Mouse (Mus musculus): ENCODE measurements around the gene Rtkn.

DNA sequence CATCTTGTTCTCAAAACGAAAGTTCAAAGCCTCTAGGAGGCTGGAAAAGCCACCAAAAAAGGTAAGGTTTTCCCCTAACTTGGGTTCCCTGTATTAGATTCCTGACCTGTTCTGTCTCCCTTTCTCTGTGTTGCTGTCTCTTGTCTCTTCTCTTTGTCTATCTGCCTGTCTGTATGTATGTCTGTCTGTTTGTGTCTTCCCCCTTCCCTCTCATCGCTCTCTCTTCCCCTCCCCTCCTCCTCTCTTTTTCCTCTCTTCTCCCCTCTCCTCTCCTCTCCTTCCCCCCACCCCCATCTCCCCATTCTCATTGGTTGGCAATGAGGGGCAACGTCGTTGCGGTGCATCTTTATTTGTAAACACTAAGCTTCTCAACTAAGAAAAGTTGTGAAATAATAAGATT, 9.9 kb upstream of the Rtkn start, which contains the start of gene Ino80b:
- TF ChIP-seq CTCF (IDR thresholded peaks at IDR 0.05; ENCODE audit: low read depth, low read length) = no peak
- no peak for TF ChIP-seq POLR2A (IDR thresholded peaks at IDR 0.05; ENCODE audit: extremely low read depth, insufficient read depth, low read length)

Measured in liver, adult 2 months (tissue).